Mouse (Mus musculus): Measurements from ENCODE around the gene March6. TPM values are rescaled to one million over a fixed set of nuclear protein-coding genes. Genes with fewer than 3 reads are reported as not detected.
A peak's percentile ranks its signal among the peaks of the same experiment; 100 is the strongest.

March6 gene
- total RNA-seq (2021): 100 to 1,000 TPM; 186 to 194 TPM
- long read RNA-seq, experiment 1, full-length matches to known transcripts: 33 of 64 reads
- long read RNA-seq, experiment 1, partial matches to known transcripts: 14 of 64 reads
- long read RNA-seq, experiment 1, other reads (novel, unspliced or antisense): 17 of 64 reads
- long read RNA-seq, experiment 2, full-length matches to known transcripts: 56 of 87 reads
- long read RNA-seq, experiment 2, partial matches to known transcripts: 22 of 87 reads
- long read RNA-seq, experiment 2, other reads (novel, unspliced or antisense): 9 of 87 reads

GRCm38 (mm10) chr15:31530659-31531445 is at the start of gene March6:
TSS of gene March6 (minus strand) at chr15:31531053.
- TF ChIP-seq CTCF (conservative IDR thresholded peaks at IDR 0.05): no peak
- peak; percentile 90 to 92 for DNase-seq (ENCODE audit: low spot score in 2 of 2)
- Histone ChIP-seq H3K4me3 (peak within 1 kb of the TSS; percentile 74), H3K27ac (peak within 1 kb of the TSS; percentile 99)

GRCm38 (mm10) chr15:31576076-31576475 is 45.2 kb upstream of the March6 start:
- Histone ChIP-seq H3K27ac (no peak overlapping the region), H3K4me3 (no peak overlapping the region)
- no peak for TF ChIP-seq CTCF (conservative IDR thresholded peaks at IDR 0.05)
- no peak for DNase-seq (ENCODE audit: low spot score in 2 of 2)

GRCm38 (mm10) chr15:31573692-31574091 is 42.8 kb upstream of the March6 start:
- no peak for TF ChIP-seq CTCF (conservative IDR thresholded peaks at IDR 0.05)
- Histone ChIP-seq H3K4me3 (no peak overlapping the region), H3K27ac (no peak overlapping the region)
- no peak for DNase-seq (ENCODE audit: low spot score in 2 of 2)

- Histone ChIP-seq H3K27ac (no peak overlapping the region), H3K4me3 (no peak overlapping the region)
- no peak for DNase-seq (ENCODE audit: low spot score in 2 of 2)
- TF ChIP-seq CTCF (conservative IDR thresholded peaks at IDR 0.05): no peak
Measured at GRCm38 (mm10) chr15:31573287-31573686, 42.4 kb upstream of the March6 start.

GRCm38 (mm10) chr15:31571906-31572722 is 41.3 kb upstream of the March6 start:
- no peak for TF ChIP-seq CTCF (conservative IDR thresholded peaks at IDR 0.05)
- Histone ChIP-seq H3K27ac (peak overlapping the region; percentile 36; the same call in 1 of the 2 replicates), H3K4me3 (no peak overlapping the region)
- DNase-seq (ENCODE audit: low spot score in 2 of 2): no peak

- Histone ChIP-seq H3K4me3 (no peak overlapping the region), H3K27ac (no peak overlapping the region)
- no peak for TF ChIP-seq CTCF (conservative IDR thresholded peaks at IDR 0.05)
- DNase-seq (ENCODE audit: low spot score in 2 of 2): no peak
Measured at GRCm38 (mm10) chr15:31570959-31571358, 40.1 kb upstream of the March6 start.

GRCm38 (mm10) chr15:31569325-31570022 is 38.6 kb upstream of the March6 start:
- no peak for DNase-seq (ENCODE audit: low spot score in 2 of 2)
- no peak for TF ChIP-seq CTCF (conservative IDR thresholded peaks at IDR 0.05)
- H3K27ac ChIP-seq: no peak overlapping the region
- H3K4me3 ChIP-seq: no peak overlapping the region

GRCm38 (mm10) chr15:31568581-31568996 is 37.7 kb upstream of the March6 start:
- TF ChIP-seq CTCF (conservative IDR thresholded peaks at IDR 0.05): no peak
- H3K27ac ChIP-seq: no peak overlapping the region
- no peak overlapping the region; the same call in 1 of the 2 replicates for H3K4me3 ChIP-seq
- DNase-seq (ENCODE audit: low spot score in 2 of 2): no peak

- no peak for DNase-seq (ENCODE audit: low spot score in 2 of 2)
- no peak for TF ChIP-seq CTCF (conservative IDR thresholded peaks at IDR 0.05)
- Histone ChIP-seq H3K4me3 (no peak overlapping the region), H3K27ac (no peak overlapping the region)
Measured at GRCm38 (mm10) chr15:31567431-31567830, 36.6 kb upstream of the March6 start.

GRCm38 (mm10) chr15:31565786-31566185 is 34.9 kb upstream of the March6 start:
- TF ChIP-seq CTCF (conservative IDR thresholded peaks at IDR 0.05): no peak
- Histone ChIP-seq H3K4me3 (peak overlapping the region; percentile 11; the same call in 1 of the 2 replicates), H3K27ac (peak overlapping the region; percentile 72; the same call in 1 of the 2 replicates)
- DNase-seq (ENCODE audit: low spot score in 2 of 2): no peak

- peak within 1 kb of the TSS; percentile 72 for H3K27ac ChIP-seq
- no peak for DNase-seq (ENCODE audit: low spot score in 2 of 2)
- 0 out of 2 replicates have a peak, but pooled peaks have one; percentile 2 for TF ChIP-seq CTCF (conservative IDR thresholded peaks at IDR 0.05)
- peak within 1 kb of the TSS; percentile 11; the same call in 1 of the 2 replicates for H3K4me3 ChIP-seq
Measured at GRCm38 (mm10) chr15:31565184-31565583, 34.3 kb upstream of the March6 start, which contains the start of gene Cmbl. TSS of gene Cmbl (plus strand) at chr15:31565389.

Measured in layer of hippocampus, adult 2 months (tissue).